8 mouse cellular contexts compared by ENCODE assay signal in the genomic region with DNA sequence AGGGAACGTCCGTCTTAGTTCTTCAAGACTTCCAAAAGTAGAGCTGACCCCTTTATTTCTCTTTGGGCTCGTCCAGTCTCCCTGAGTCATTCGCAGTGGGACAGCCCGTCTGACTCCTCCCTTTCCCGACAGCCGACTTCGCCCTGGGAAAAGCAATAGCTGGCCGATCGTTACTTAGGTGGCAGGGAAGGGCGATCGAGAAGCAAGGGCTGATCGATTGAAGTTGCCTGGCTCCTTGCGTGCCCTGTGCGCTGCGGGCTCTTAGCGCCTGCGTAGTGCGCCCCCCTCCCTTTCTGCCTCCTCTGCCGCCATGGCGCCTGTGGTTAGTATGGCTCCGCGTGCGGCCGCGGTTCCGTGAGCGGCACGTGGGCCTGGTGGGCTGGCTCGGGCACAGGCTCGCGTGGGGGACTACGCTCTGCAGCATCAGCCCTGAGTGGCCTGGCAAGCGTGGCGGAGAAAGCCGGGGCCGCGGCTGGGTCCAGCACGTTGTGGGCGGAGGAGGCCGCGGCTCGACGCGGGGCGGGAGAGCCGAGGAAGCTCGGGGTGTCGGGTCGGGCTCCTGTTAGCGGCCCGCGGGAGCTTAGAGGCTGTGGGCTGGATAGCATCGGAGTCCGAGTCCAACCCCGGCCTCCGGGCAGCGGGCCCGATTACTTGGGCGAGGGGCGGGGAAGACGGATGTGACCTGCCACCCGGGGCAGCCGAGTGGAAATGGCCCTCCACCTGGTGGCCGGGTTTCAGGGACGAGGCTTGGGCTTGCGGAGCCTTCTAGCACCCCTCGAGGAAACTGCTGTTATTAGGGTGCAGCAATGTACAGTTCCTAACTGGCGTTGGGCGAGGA. TPM values are rescaled to one million over a fixed set of nuclear protein-coding genes. Genes with fewer than 3 reads are reported as not detected.
A peak's percentile ranks its signal among the peaks of the same experiment; 100 is the strongest.
DNase-seq lines count a peak whose midpoint lies in the region; ATAC-seq and TF ChIP-seq lines count a peak whose summit lies in the region.

A gene (plus strand): TSS at position 169 of the 838 bp plus-strand sequence.

- H3K9ac ChIP-seq in forebrain, embryonic 16.5 days (replicated peaks; ENCODE audit: low read depth, low read length) = peak within 1 kb of the TSS; percentile 96
- peak within 1 kb of the TSS; percentile 97 for H3K9ac ChIP-seq in lung, embryonic 14.5 days

- H3K27me3 ChIP-seq in G1E (ENCODE audit: insufficient read depth, low read length) = no peaks in the 10 kb centered on the region
- H3K27me3 ChIP-seq in forebrain, embryonic 16.5 days (replicated peaks; ENCODE audit: control insufficient read depth, insufficient read depth, low read length) = no peaks in the 10 kb centered on the region
- H3K27me3 ChIP-seq in lung, embryonic 14.5 days (ENCODE audit: insufficient read depth, low read length) = no peaks in the 10 kb centered on the region
- no peaks in the 10 kb centered on the region for H3K27me3 ChIP-seq in thymus, adult 2 months (ENCODE audit: control insufficient read depth, insufficient read depth, low read length)

- no peak for TF ChIP-seq CTCF in G1E (IDR thresholded peaks at IDR 0.05; ENCODE audit: low read depth, low read length)
- peak; percentile 26; the same call in 1 of the 2 replicates for TF ChIP-seq CTCF in layer of hippocampus, adult 2 months (conservative IDR thresholded peaks at IDR 0.05)
- TF ChIP-seq CTCF in lung, embryonic 14.5 days (IDR thresholded peaks at IDR 0.05; ENCODE audit: low read depth) = peak; percentile 57
- no peak for TF ChIP-seq CTCF in olfactory bulb, adult 2 months (IDR thresholded peaks at IDR 0.05; ENCODE audit: insufficient read depth, low read depth, low read length)
- TF ChIP-seq CTCF in thymus, adult 2 months (IDR thresholded peaks at IDR 0.05; ENCODE audit: borderline replicate concordance, control insufficient read depth, extremely low read depth, insufficient read depth, low read length, poor library complexity) = 0 out of 2 replicates have a peak, but pooled peaks have one; percentile 20

- H3K27ac ChIP-seq in forebrain, embryonic 16.5 days (ENCODE audit: low read length) = peak within 1 kb of the TSS; percentile 58
- H3K27ac ChIP-seq in layer of hippocampus, adult 2 months = peak within 1 kb of the TSS; percentile 90
- peak within 1 kb of the TSS; percentile 73 for H3K27ac ChIP-seq in lung, embryonic 14.5 days (ENCODE audit: low read depth)
- peak within 1 kb of the TSS; percentile 53; the same call in 1 of the 2 replicates for H3K27ac ChIP-seq in olfactory bulb, adult 2 months (ENCODE audit: insufficient read depth, low read depth, low read length)
- no peak within 1 kb of the TSS for H3K27ac ChIP-seq in thymus, adult 2 months (ENCODE audit: control insufficient read depth, insufficient read depth, low read length)

- intact Hi-C loops in heart, postnatal 36 days (cut with DNase I) = loop anchor here (2.0 to 5.0 kb wide), 2 partner anchors 27 to 152 kb away; a partner anchor contains a TSS

- peaks cover 32% of the 10 kb centered on the region for H3K4me1 ChIP-seq in G1E (ENCODE audit: insufficient read depth, low read depth, low read length)
- peaks cover 19% of the 10 kb centered on the region for H3K4me1 ChIP-seq in forebrain, embryonic 16.5 days (replicated peaks; ENCODE audit: control insufficient read depth, insufficient read depth, low read length)
- H3K4me1 ChIP-seq in lung, embryonic 14.5 days (ENCODE audit: insufficient read depth) = peaks cover 8% of the 10 kb centered on the region
- H3K4me1 ChIP-seq in olfactory bulb, adult 2 months (ENCODE audit: control insufficient read depth, insufficient read depth, low read length) = peaks cover 7% of the 10 kb centered on the region
- peaks cover 19% of the 10 kb centered on the region for H3K4me1 ChIP-seq in thymus, adult 2 months (replicated peaks; ENCODE audit: control insufficient read depth, insufficient read depth, low read length)

- peak; percentile 72 for DNase-seq in G1E (ENCODE audit: low spot score)
- DNase-seq in cerebellum, adult 18-20 months = peak; percentile 94 to 96
- peak; percentile 90 for DNase-seq in heart, postnatal 36 days
- peak; percentile 91 to 97 for DNase-seq in layer of hippocampus, adult 2 months (ENCODE audit: low spot score in 2 of 2)
- DNase-seq in lung, embryonic 14.5 days = peak; percentile 98
- peak; percentile 90 for DNase-seq in thymus, adult 2 months

- peak within 1 kb of the TSS; percentile 92 for H3K4me2 ChIP-seq in forebrain, embryonic 16.5 days (ENCODE audit: low read length)
- H3K4me2 ChIP-seq in lung, embryonic 14.5 days = peak within 1 kb of the TSS; percentile 95

- ATAC-seq in G1E (ENCODE audit: extremely low read depth, insufficient number of reproducible peaks, low FRiP score, poor library complexity, severe bottlenecking) = peak; percentile 87
- ATAC-seq in forebrain, embryonic 16.5 days = peak; percentile 98
- peak; percentile 96 for ATAC-seq in lung, embryonic 14.5 days (ENCODE audit: insufficient read depth)

- peaks cover 30% of the 10 kb centered on the region for H3K36me3 ChIP-seq in G1E (replicated peaks)
- H3K36me3 ChIP-seq in forebrain, embryonic 16.5 days (ENCODE audit: control insufficient read depth, insufficient read depth) = peaks cover 18% of the 10 kb centered on the region
- H3K36me3 ChIP-seq in lung, embryonic 14.5 days (ENCODE audit: insufficient read depth) = peaks cover 37% of the 10 kb centered on the region
- H3K36me3 ChIP-seq in thymus, adult 2 months (ENCODE audit: control insufficient read depth, insufficient read depth, low read length) = peaks cover 7% of the 10 kb centered on the region

- peak within 1 kb of the TSS; percentile 78 for H3K4me3 ChIP-seq in G1E (ENCODE audit: low read depth, low read length)
- H3K4me3 ChIP-seq in forebrain, embryonic 16.5 days (replicated peaks; ENCODE audit: low read length) = peak within 1 kb of the TSS; percentile 98
- H3K4me3 ChIP-seq in layer of hippocampus, adult 2 months = peak within 1 kb of the TSS; percentile 66
- H3K4me3 ChIP-seq in lung, embryonic 14.5 days (ENCODE audit: low read depth, low read length) = peak within 1 kb of the TSS; percentile 97
- H3K4me3 ChIP-seq in olfactory bulb, adult 2 months (ENCODE audit: insufficient read depth, low read depth, low read length) = peak within 1 kb of the TSS; percentile 75
- peak within 1 kb of the TSS; percentile 70 for H3K4me3 ChIP-seq in thymus, adult 2 months (ENCODE audit: control insufficient read depth, insufficient read depth, low read length)

- under 1% methylated on average over 70 of the region's 70 CpGs for WGBS in forebrain, embryonic 16.5 days
- WGBS in lung, embryonic 14.5 days = under 1% methylated on average over 70 of the region's 70 CpGs
- WGBS in olfactory bulb, adult 2 months = under 1% methylated on average over 70 of the region's 70 CpGs
- WGBS in thymus, adult 2 months = under 1% methylated on average over 70 of the region's 70 CpGs

- TF ChIP-seq POLR2A in olfactory bulb, adult 2 months (IDR thresholded peaks at IDR 0.05; ENCODE audit: insufficient read depth, low read depth, low read length) = peak; percentile 53
- peak; percentile 64 for TF ChIP-seq POLR2A in thymus, adult 2 months (IDR thresholded peaks at IDR 0.05; ENCODE audit: control insufficient read depth, extremely low read depth, insufficient read depth, low read length, poor library complexity)

- H3K9me3 ChIP-seq in G1E (replicated peaks) = peaks cover 20% of the 10 kb centered on the region
- H3K9me3 ChIP-seq in forebrain, embryonic 16.5 days (ENCODE audit: control insufficient read depth, low read length) = no peaks in the 10 kb centered on the region
- no peaks in the 10 kb centered on the region for H3K9me3 ChIP-seq in lung, embryonic 14.5 days (ENCODE audit: low read depth, low read length)

RNA-seq across cellular contexts. Expression of the gene that starts here (rescaled TPM):
- total RNA-seq in G1E (2014; fragmentation: Nextera tagmentation) = 543 and 552 TPM in 2 replicates
- total RNA-seq in G1E (2017) = 1,450 and 1,748 TPM in 2 replicates
- polyA plus RNA-seq in G1E (2012) = 38.3 and 54.2 TPM in 2 replicates
- 173 and 196 TPM in 2 replicates for polyA plus RNA-seq in forebrain, embryonic 16.5 days (2015; fragmentation: Nextera tagmentation; extraction: Ambion mirVana)
- total RNA-seq in heart, postnatal 36 days (2021) = 100 to 1,000 TPM; 276 to 293 TPM
- total RNA-seq in layer of hippocampus, adult 2 months (2021) = 100 to 1,000 TPM; 186 to 202 TPM
- polyA plus RNA-seq in lung, embryonic 14.5 days (2014; fragmentation: Nextera tagmentation; extraction: Ambion mirVana) = 428 and 464 TPM in 2 replicates
- not detected in 2 replicates for polyA plus RNA-seq in olfactory bulb, adult 2 months (2012; ENCODE audit: insufficient read depth, insufficient read length, low replicate concordance, missing spikeins)
- polyA plus RNA-seq in thymus, adult 2 months (2012; rRNA removed) = 43.8 and 60.3 TPM in 2 replicates

Comparison
In these comparisons a context has a peak if more than half of its experiments do, and no peak if none do; other contexts are left out.
1. CTCF ChIP-seq: peak in layer of hippocampus, adult 2 months (single experiment), lung, embryonic 14.5 days (single experiment) and thymus, adult 2 months (single experiment); none in G1E (single experiment) and olfactory bulb, adult 2 months (single experiment).
2. Peak in every context shown above with its lines, with median percentiles within 50 percentile points of each other: ATAC-seq, DNase-seq and H3K4me3 ChIP-seq.